Mouse (Mus musculus): ENCODE results near the gene Cpt1a.
A peak's percentile ranks its signal among the peaks of the same experiment; 100 is the strongest.

Cpt1a gene

GRCm38 (mm10) chr19:3374028-3374427 is 51.9 kb downstream of the Cpt1a start:
- peak; percentile 39 for DNase-seq

GRCm38 (mm10) chr19:3375945-3376495 is 53.9 kb downstream of the Cpt1a start:
- DNase-seq = peak; percentile 82

- DNase-seq = peak; percentile 76
Measured at GRCm38 (mm10) chr19:3376966-3377715, 55.0 kb downstream of the Cpt1a start.

GRCm38 (mm10) chr19:3378614-3379013 is 56.5 kb downstream of the Cpt1a start:
- DNase-seq = no peak

- DNase-seq = no peak
Measured at GRCm38 (mm10) chr19:3388061-3388460, 65.9 kb downstream of the Cpt1a start.

GRCm38 (mm10) chr19:3388629-3389057 is 66.5 kb downstream of the Cpt1a start, which contains the start of gene Tesmin:
Tesmin (plus strand) TSS chr19:3388857.
- DNase-seq = peak; percentile 96

- DNase-seq = peak; percentile 95
Measured at GRCm38 (mm10) chr19:3389089-3389488, 67.0 kb downstream of the Cpt1a start.

GRCm38 (mm10) chr19:3392384-3392783 is 70.2 kb downstream of the Cpt1a start:
- DNase-seq = no peak

GRCm38 (mm10) chr19:3394216-3394615 is 72.1 kb downstream of the Cpt1a start:
- no peak for DNase-seq

GRCm38 (mm10) chr19:3400057-3400456 is 77.9 kb downstream of the Cpt1a start:
- no peak for DNase-seq

- no peak for DNase-seq
Measured at GRCm38 (mm10) chr19:3401504-3401903, 79.4 kb downstream of the Cpt1a start.

GRCm38 (mm10) chr19:3401943-3402342 is 79.8 kb downstream of the Cpt1a start:
- DNase-seq = no peak

- DNase-seq = no peak
Measured at GRCm38 (mm10) chr19:3402390-3402789, 80.3 kb downstream of the Cpt1a start.

- DNase-seq = no peak
Measured at GRCm38 (mm10) chr19:3404030-3404429, 81.9 kb downstream of the Cpt1a start.

- DNase-seq = no peak
Measured at GRCm38 (mm10) chr19:3405531-3406281, 83.6 kb downstream of the Cpt1a start.

- DNase-seq = peak; percentile 57
Measured at GRCm38 (mm10) chr19:3414268-3414733, 92.2 kb downstream of the Cpt1a start, which contains the start of gene Gal. Gal (minus strand) TSS chr19:3414544.

- no peak for DNase-seq
Measured at GRCm38 (mm10) chr19:3419251-3419650, 97.1 kb downstream of the Cpt1a start.

- DNase-seq = peak; percentile 50
Measured at GRCm38 (mm10) chr19:3422488-3422887, 100.4 kb downstream of the Cpt1a start.

GRCm38 (mm10) chr19:3422981-3423380 is 100.8 kb downstream of the Cpt1a start:
- DNase-seq = peak; percentile 57

GRCm38 (mm10) chr19:3424214-3424613 is 102.1 kb downstream of the Cpt1a start:
- no peak for DNase-seq

- DNase-seq = no peak
Measured at GRCm38 (mm10) chr19:3428057-3428830, 106.1 kb downstream of the Cpt1a start.

- DNase-seq = peak; percentile 22
Measured at GRCm38 (mm10) chr19:3429156-3429816, 107.2 kb downstream of the Cpt1a start.

All from lung, postnatal 10 days (tissue).